Mouse (Mus musculus) midbrain, embryonic 16.5 days (tissue): ENCODE results near the gene Zfp442. TPM values are rescaled to one million over a fixed set of nuclear protein-coding genes. Genes with fewer than 3 reads are reported as not detected.
"Not testable (repeated sequence)": the region's sequence is repeated elsewhere in the genome, so short reads cannot be mapped to it uniquely, and the experiment has no call there.

ENCODE experiments used
- ATAC-seq: fragments of 200-750 bp; cut with Nextera tagmentation; 2 replicates; pipeline ENCODE4 v1.8.0; 2017; ENCODE audit warnings: moderate TSS enrichment
- H3K27ac ChIP-seq: fragments of 300-500 bp; sonication (generic); 2 replicates; pipeline ENCODE4 v1.5.1; 2014; ENCODE audit warnings: mild to moderate bottlenecking, low read length, mixed read lengths
- H3K27me3 ChIP-seq: fragments of 300-500 bp; sonication (generic); 2 replicates; pipeline ENCODE4 v1.6.1; 2014; ENCODE audit warnings: low read depth, low read length, mixed read lengths; ENCODE audit not compliant: control insufficient read depth, insufficient read depth
- H3K36me3 ChIP-seq: fragments of 300-500 bp; sonication (generic); 2 replicates; pipeline ENCODE4 v1.6.1; 2014; ENCODE audit warnings: mild to moderate bottlenecking, low read length, moderate library complexity, mixed read lengths; ENCODE audit not compliant: control insufficient read depth, insufficient read depth
- H3K4me1 ChIP-seq: fragments of 300-500 bp; sonication (generic); 2 replicates; pipeline ENCODE4 v1.6.1; 2014; ENCODE audit warnings: mild to moderate bottlenecking, low read length, mixed read lengths; ENCODE audit not compliant: control insufficient read depth, insufficient read depth
- H3K4me2 ChIP-seq: fragments of 300-500 bp; sonication (generic); 2 replicates; pipeline ENCODE4 v1.6.1; 2014; ENCODE audit warnings: mild to moderate bottlenecking, low read length, mixed read lengths
- H3K4me3 ChIP-seq: fragments of 300-500 bp; sonication (generic); 2 replicates; pipeline ENCODE4 v1.5.1; 2014; ENCODE audit warnings: low read depth, mild to moderate bottlenecking, low read length, moderate library complexity, mixed read lengths
- H3K9ac ChIP-seq: fragments of 300-500 bp; sonication (generic); 2 replicates; pipeline ENCODE4 v1.6.1; 2014; ENCODE audit warnings: low read depth, low read length, mixed read lengths
- H3K9me3 ChIP-seq: fragments of 300-500 bp; sonication (generic); replicated peaks from 2 replicates; pipeline ENCODE4 v1.6.1; 2014; ENCODE audit warnings: mild to moderate bottlenecking, low read length, mixed read lengths; ENCODE audit not compliant: control insufficient read depth, poor library complexity, severe bottlenecking
- WGBS: fragments of 180-500 bp; shearing (Covaris S2); extraction: QIAGEN DNeasy Blood & Tissue Kit; methylation state at CpG from one replicate; pipeline ENCODE4 v1.1.7; 2014; 5-methylcytosine and 5-hydroxymethylcytosine counted together
- polyA plus RNA-seq: library from polyadenylated mRNA; unstranded; fragments of >200 nt; fragmentation: Nextera tagmentation; extraction: Ambion mirVana; gene quantifications from 2 replicates; pipeline ENCODE4 v1.2.1, GENCODE M21; 2015

Zfp442 gene
- polyA plus RNA-seq, 1 experiment from 2014 or later, result 7.5 TPM

DNA sequence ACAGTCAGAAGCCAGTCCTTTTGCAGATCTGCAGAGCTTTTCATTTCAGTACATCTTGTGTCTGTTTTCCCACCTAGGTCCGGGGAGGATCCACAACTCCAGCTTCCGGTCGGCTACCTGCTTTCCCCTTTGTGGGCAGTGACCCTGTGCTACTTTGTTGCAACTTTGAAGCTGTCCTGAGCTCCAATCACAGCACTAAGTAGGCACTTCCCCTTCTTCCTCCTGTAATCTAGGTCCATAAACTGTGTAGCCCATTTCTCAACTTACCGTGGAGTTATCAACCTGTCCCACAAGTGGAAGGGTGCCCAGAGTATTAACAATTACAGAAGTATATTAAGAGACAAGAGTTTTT is 88.4 kb downstream of the Zfp442 start:
- peak overlapping the region; percentile 66 for H3K4me3 ChIP-seq
- H3K9me3 ChIP-seq, result no peaks in the 10 kb centered on the region
- H3K9ac ChIP-seq, result peak overlapping the region; percentile 89
- peak; percentile 76; the same call in 1 of the 2 replicates for ATAC-seq
- H3K27me3 ChIP-seq, result no peaks in the 10 kb centered on the region
- H3K4me2 ChIP-seq, result peak overlapping the region; percentile 55
- peak overlapping the region; percentile 91 for H3K27ac ChIP-seq
- WGBS, result 11% methylated on average over 4 of the region's 4 CpGs
- no peaks in the 10 kb centered on the region for H3K36me3 ChIP-seq
- H3K4me1 ChIP-seq, result no peaks in the 10 kb centered on the region; the same call in 1 of the 2 replicates

DNA sequence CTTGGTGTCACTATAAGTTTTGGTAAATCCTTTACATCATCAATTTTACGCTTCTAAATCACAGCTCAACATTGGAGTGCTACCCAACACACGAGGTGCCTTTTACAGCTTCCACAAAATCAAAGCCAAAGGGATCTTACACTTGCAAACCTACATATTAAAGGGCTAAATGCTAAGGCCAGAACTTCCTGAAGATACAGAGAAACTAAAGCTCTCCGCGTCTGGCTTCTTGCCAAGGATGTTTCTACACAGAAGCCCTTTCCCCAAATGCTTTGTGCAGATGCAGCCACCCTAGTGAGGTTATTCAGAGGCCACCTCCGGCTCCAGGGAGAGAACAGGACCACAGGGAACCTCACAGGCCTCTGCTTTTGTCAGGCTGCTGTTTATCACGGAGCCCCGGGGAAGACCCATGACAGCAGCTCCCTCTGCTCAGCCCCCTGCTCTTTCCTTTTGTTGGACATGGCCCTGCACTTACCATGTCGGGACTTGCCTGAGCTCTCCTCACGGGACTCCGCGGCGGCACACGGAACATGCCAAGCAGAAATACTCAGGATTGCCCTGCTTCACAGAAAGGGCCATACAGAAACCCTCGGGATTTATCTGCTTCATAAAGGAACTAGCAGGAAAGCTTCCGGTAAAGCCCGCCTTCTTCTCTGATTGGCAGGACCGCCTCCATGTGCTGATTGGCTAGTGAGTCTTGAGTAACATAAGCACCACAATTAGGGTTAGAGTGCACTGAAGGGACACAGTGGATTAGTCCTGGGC is 89.0 kb downstream of the Zfp442 start, which contains the start of gene 3300002I08Rik:
Gene 3300002I08Rik, minus strand, starts transcription at position 653 of the 765 bp plus-strand sequence.
- ATAC-seq, result peak; percentile 99

More for the DNA sequence above, 89.0 kb downstream of the Zfp442 start, which contains the start of gene 3300002I08Rik:
- Histone ChIP-seq H3K4me3 (peak within 1 kb of the TSS; percentile 66), H3K9ac (peak within 1 kb of the TSS; percentile 89), H3K4me2 (peak within 1 kb of the TSS; percentile 55), H3K27ac (peak within 1 kb of the TSS; percentile 91)
- H3K36me3 ChIP-seq, H3K4me1 ChIP-seq, H3K9me3 ChIP-seq, H3K27me3 ChIP-seq: not testable (repeated sequence)
- WGBS, result 1% methylated on average over 16 of the region's 17 CpGs

Other genes with a start within 250 kb of the Zfp442 start
- gene Zfp937, start 233.4 kb downstream of the Zfp442 start, polyA plus RNA-seq, result 11.2 and 12.1 TPM in 2 replicates
- 3.1 and 3.4 TPM in 2 replicates for gene Gm21994, start 195.9 kb downstream of the Zfp442 start, polyA plus RNA-seq
- not detected in 2 replicates for gene Gm14124, start 194.0 kb downstream of the Zfp442 start, polyA plus RNA-seq
- gene Gm10130, start 127.8 kb downstream of the Zfp442 start, polyA plus RNA-seq, result 0.82 and 1.3 TPM in 2 replicates
- 14.7 and 15.7 TPM in 2 replicates for gene 3300002I08Rik, start 88.7 kb downstream of the Zfp442 start, polyA plus RNA-seq
- gene Zfp345, start 33.6 kb upstream of the Zfp442 start, polyA plus RNA-seq, result 0.08 TPM in 1 of 2 replicates, not detected in the other
- 0.44 TPM in 1 of 2 replicates, not detected in the other for gene Cst7, start 118.9 kb upstream of the Zfp442 start, polyA plus RNA-seq
- gene Apmap, start 157.1 kb upstream of the Zfp442 start, polyA plus RNA-seq, result 37.3 and 38.3 TPM in 2 replicates
- 15.6 and 20.5 TPM in 2 replicates for gene Acss1, start 217.0 kb upstream of the Zfp442 start, polyA plus RNA-seq
- 0.06 and 0.07 TPM in 2 replicates for gene Vsx1, start 237.9 kb upstream of the Zfp442 start, polyA plus RNA-seq